Mouse (Mus musculus): Measurements from ENCODE around the gene Nr4a1. TPM values are rescaled to one million over a fixed set of nuclear protein-coding genes. Genes with fewer than 3 reads are reported as not detected.
A peak's percentile ranks its signal among the peaks of the same experiment; 100 is the strongest.

Nr4a1 gene
- polyA plus RNA-seq, 1 experiment from 2014 or later = 4.5 TPM

DNA sequence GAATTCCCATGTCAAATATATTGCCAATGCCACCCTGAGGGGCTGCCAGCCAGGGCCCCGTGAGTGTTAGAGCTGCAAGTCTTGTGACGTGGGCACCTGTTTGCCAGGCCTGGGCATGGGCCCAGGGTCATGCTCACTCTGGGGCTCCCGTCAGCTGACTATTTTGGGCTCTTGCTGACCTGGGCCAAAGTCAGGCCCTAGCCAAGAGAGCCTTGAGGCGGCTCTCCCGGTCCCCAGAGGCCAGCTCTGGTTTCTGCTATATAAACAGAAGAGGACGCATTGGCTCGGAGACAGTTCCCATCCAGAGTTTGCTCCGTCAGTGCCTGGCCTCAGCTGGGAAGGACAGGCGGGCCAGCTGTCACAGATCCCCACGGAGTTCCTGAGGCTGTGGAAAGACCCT is 6.3 kb downstream of the Nr4a1 start:
- no peaks in the 10 kb centered on the region for H3K9me3 ChIP-seq (ENCODE audit: control insufficient read depth, low read length)
- H3K27ac ChIP-seq (ENCODE audit: low read length) = no peak overlapping the region
- no peak overlapping the region for H3K4me2 ChIP-seq (ENCODE audit: low read length)
- WGBS = 76% methylated on average over 10 of the region's 10 CpGs
- no peak for ATAC-seq
- H3K36me3 ChIP-seq (ENCODE audit: control insufficient read depth, insufficient read depth) = no peaks in the 10 kb centered on the region
- H3K4me3 ChIP-seq (replicated peaks; ENCODE audit: low read length) = no peak overlapping the region
- H3K27me3 ChIP-seq (replicated peaks; ENCODE audit: control insufficient read depth, insufficient read depth, low read length) = peaks cover under 1% of the 10 kb centered on the region; the same call in 1 of the 2 replicates
- no peaks in the 10 kb centered on the region for H3K4me1 ChIP-seq (replicated peaks; ENCODE audit: control insufficient read depth, insufficient read depth, low read length)
- H3K9ac ChIP-seq (replicated peaks; ENCODE audit: low read depth, low read length) = no peak overlapping the region

DNA sequence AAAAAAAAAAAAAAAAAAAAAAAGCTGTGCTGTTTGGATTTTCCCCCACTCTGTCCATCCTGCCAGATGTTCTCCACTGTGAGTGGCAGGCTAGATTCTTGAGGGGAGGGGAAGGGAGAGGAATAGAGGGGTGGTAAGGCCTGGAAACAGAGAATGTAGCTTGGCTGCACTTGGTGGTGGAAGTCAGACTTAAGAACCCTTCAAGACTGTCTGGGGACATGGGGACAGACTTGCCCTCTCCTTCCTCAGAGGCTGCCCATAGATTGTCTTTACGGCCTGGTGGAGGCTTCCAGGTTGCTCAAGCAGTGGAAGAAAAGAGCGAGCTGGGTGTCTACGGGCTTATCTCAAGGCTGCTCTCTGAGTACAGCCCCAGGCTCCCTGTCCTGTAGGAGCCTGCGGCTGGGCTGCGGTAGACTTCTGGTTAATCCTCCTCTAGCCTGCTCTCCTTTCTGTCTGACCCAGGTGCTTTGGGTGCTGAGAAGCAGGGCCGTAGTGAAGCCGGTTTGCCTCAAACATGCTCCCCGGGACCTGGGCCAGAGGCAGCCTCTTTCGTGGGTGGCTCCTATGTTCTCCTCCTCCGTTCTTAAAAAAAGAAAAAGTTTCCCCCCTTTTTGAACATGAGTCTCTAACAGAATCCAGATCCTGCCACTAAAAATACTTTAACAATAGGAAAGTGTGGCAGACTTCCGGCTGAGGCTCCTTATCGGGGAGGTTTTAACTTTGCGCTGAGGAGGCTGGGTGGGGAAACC is 7.0 kb downstream of the Nr4a1 start:
- peaks cover 6% of the 10 kb centered on the region for H3K4me1 ChIP-seq (replicated peaks; ENCODE audit: control insufficient read depth, insufficient read depth, low read length)
- ATAC-seq = no peak
- 0 out of 2 replicates have a peak overlapping the region, but pooled peaks have one; percentile 6 for H3K9ac ChIP-seq (replicated peaks; ENCODE audit: low read depth, low read length)
- WGBS = 68% methylated on average over 13 of the region's 13 CpGs
- no peaks in the 10 kb centered on the region for H3K9me3 ChIP-seq (ENCODE audit: control insufficient read depth, low read length)
- H3K27me3 ChIP-seq (replicated peaks; ENCODE audit: control insufficient read depth, insufficient read depth, low read length) = peaks cover 5% of the 10 kb centered on the region; the same call in 1 of the 2 replicates
- no peak overlapping the region for H3K27ac ChIP-seq (ENCODE audit: low read length)
- no peak overlapping the region for H3K4me2 ChIP-seq (ENCODE audit: low read length)
- no peaks in the 10 kb centered on the region for H3K36me3 ChIP-seq (ENCODE audit: control insufficient read depth, insufficient read depth)
- no peak overlapping the region for H3K4me3 ChIP-seq (replicated peaks; ENCODE audit: low read length)

DNA sequence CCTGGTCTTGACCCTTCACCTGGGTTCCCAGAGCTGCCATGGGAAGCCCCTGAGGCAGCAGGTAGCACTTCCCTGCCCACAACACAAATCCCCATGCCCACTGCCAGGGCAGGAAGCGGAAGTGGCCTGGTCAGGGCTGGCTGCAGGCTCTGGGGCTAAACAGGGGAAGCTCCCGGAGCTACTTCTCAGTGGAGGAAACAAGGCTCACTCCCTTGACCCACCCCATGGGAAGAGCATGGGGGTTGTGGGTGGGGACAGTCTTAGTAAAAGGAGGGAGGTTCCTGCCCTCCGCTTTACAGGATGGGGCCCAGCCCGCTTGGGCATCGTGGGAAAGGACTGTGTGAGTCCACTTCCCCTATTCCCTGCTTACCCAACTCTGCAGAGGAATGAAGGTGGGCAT is 8.4 kb downstream of the Nr4a1 start:
- H3K4me3 ChIP-seq (replicated peaks; ENCODE audit: low read length) = no peak overlapping the region
- peaks cover 12% of the 10 kb centered on the region for H3K4me1 ChIP-seq (replicated peaks; ENCODE audit: control insufficient read depth, insufficient read depth, low read length)
- ATAC-seq = no peak
- H3K9ac ChIP-seq (replicated peaks; ENCODE audit: low read depth, low read length) = no peak overlapping the region
- H3K27me3 ChIP-seq (replicated peaks; ENCODE audit: control insufficient read depth, insufficient read depth, low read length) = peaks cover 6% of the 10 kb centered on the region; the same call in 1 of the 2 replicates
- H3K36me3 ChIP-seq (ENCODE audit: control insufficient read depth, insufficient read depth) = no peaks in the 10 kb centered on the region
- H3K4me2 ChIP-seq (ENCODE audit: low read length) = no peak overlapping the region
- 84% methylated on average over 5 of the region's 5 CpGs for WGBS
- H3K9me3 ChIP-seq (ENCODE audit: control insufficient read depth, low read length) = no peaks in the 10 kb centered on the region
- no peak overlapping the region for H3K27ac ChIP-seq (ENCODE audit: low read length)

DNA sequence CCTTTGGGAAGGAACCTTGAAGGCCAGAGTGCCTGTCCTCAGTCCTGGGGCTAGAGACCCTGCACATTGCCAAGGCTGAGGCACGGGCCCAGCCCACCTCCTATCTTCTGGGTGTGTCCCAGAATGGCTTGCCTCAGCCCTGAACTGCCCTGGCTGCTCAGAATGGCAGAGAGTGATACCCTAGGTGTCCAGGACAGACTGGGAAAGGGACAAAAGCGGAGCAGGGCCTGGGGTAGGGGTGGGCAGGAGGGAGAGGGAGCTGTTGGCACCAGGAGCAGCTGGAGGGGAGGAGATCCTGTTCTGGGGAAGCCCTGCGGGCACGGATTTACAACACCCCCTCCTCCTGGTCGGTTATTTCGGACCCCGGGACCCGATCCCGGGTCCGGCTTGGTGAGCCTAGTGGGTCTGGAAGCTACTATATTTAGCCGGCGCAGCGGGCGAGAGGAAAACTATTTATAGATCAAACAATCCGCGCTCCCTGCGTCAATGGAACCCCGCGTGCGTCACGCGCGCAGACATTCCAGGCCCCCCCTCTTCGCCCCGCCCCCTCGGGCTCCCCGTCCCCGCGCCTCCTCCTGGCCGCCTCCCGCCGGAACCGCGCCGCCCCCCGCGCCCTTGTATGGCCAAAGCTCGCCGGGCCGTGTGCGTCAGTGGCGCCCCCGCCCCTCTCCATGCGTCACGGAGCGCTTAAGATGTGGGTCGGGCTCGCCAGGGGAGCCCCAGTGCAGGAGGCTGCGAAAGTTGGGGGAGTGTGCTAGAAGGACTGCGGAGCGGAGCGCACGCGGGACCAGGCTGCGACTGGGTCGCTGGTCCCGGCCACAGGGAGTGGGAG is 12.3 kb downstream of the Nr4a1 start:
- H3K36me3 ChIP-seq (ENCODE audit: control insufficient read depth, insufficient read depth) = no peaks in the 10 kb centered on the region
- H3K9ac ChIP-seq (replicated peaks; ENCODE audit: low read depth, low read length) = peak overlapping the region; percentile 54
- peak overlapping the region; percentile 44 for H3K4me3 ChIP-seq (replicated peaks; ENCODE audit: low read length)
- peaks cover 8% of the 10 kb centered on the region; the same call in 1 of the 2 replicates for H3K27me3 ChIP-seq (replicated peaks; ENCODE audit: control insufficient read depth, insufficient read depth, low read length)
- peaks cover 12% of the 10 kb centered on the region for H3K4me1 ChIP-seq (replicated peaks; ENCODE audit: control insufficient read depth, insufficient read depth, low read length)
- H3K4me2 ChIP-seq (ENCODE audit: low read length) = peak overlapping the region; percentile 69
- 0% methylated on average over 51 of the region's 57 CpGs for WGBS
- H3K27ac ChIP-seq (ENCODE audit: low read length) = no peak overlapping the region
- peak; percentile 81 for ATAC-seq
- H3K9me3 ChIP-seq (ENCODE audit: control insufficient read depth, low read length) = no peaks in the 10 kb centered on the region

DNA sequence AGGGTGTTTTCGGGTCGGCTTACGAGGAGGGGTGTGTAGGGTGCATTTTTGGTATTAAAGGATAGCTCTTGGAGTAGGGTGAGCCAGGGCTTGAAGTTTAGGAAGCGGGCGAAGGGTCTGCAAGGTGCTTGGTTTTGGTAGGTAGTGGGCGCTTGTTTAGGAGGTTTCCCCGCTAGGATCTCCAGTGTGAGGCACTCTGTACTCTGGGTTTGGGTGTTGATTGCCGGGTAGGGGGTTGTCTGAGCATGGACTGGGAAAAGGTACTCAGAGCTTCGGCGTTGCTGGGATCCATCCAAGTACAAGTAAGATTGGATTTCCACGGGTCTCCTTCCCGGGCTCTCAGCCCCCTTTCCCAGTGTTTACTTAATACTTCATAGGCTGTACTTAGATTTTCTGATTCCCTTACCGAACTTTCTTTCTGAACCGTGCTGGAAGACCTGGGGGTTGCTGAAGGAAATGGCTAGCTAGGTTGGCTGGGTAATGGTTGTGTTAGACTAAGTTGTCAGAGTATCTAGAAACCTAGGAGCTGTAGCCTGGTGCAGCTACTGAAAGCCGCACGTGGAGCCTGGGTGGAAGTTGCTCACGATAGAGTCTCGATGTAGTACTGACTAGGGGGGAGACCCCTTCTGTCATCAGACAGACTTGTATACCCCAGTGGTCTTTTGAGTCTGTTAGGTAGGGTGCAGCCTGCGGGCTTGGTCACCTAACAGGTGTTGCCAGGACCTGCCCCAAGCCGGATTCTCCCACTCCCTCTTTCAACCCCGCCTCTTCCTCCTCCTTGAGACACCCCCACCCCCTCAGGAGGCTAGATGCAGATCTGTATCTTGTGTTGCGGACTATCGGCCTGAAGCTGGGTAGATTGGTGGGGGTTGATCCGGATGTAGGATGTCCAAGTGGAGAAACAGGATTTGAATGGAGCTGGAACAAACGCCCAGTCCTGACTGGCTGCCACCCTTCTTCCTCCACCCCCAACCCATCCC is 13.3 kb downstream of the Nr4a1 start:
- Histone ChIP-seq H3K36me3 (ENCODE audit: control insufficient read depth, insufficient read depth) (no peaks in the 10 kb centered on the region), H3K9me3 (ENCODE audit: control insufficient read depth, low read length) (no peaks in the 10 kb centered on the region), H3K4me3 (replicated peaks; ENCODE audit: low read length) (peak overlapping the region; percentile 44), H3K9ac (replicated peaks; ENCODE audit: low read depth, low read length) (peak overlapping the region; percentile 54), H3K4me2 (ENCODE audit: low read length) (peak overlapping the region; percentile 69), H3K27ac (ENCODE audit: low read length) (no peak overlapping the region), H3K4me1 (replicated peaks; ENCODE audit: control insufficient read depth, insufficient read depth, low read length) (peaks cover 12% of the 10 kb centered on the region), H3K27me3 (replicated peaks; ENCODE audit: control insufficient read depth, insufficient read depth, low read length) (peaks cover 8% of the 10 kb centered on the region; the same call in 1 of the 2 replicates)
- ATAC-seq = no peak
- WGBS = 8% methylated on average over 25 of the region's 25 CpGs

DNA sequence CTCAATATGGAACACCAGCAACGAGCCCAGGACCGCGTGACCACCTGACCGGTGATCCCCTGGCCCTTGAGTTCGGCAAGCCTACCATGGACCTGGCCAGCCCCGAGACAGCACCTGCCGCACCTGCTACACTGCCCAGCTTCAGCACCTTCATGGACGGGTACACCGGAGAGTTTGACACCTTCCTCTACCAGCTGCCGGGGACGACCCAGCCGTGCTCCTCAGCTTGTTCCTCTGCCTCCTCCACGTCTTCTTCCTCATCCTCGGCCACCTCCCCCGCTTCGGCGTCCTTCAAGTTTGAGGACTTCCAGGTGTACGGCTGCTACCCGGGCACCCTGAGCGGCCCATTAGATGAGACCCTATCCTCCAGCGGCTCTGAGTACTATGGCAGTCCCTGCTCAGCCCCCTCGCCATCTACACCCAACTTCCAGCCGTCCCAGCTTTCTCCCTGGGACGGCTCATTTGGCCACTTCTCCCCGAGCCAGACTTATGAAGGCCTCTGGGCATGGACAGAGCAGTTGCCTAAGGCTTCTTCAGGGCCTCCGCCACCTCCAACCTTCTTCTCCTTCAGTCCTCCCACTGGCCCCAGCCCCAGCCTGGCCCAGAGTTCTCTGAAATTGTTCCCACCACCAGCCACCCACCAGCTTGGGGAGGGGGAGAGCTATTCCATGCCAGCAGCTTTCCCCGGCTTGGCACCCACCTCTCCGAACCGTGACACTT is 16.2 kb downstream of the Nr4a1 start:
- no peak overlapping the region for H3K4me3 ChIP-seq (replicated peaks; ENCODE audit: low read length)
- peaks cover 8% of the 10 kb centered on the region; the same call in 1 of the 2 replicates for H3K27me3 ChIP-seq (replicated peaks; ENCODE audit: control insufficient read depth, insufficient read depth, low read length)
- H3K4me1 ChIP-seq (replicated peaks; ENCODE audit: control insufficient read depth, insufficient read depth, low read length) = peaks cover 12% of the 10 kb centered on the region
- no peak for ATAC-seq
- no peak overlapping the region for H3K4me2 ChIP-seq (ENCODE audit: low read length)
- WGBS = 91% methylated on average over 29 of the region's 29 CpGs
- H3K36me3 ChIP-seq (ENCODE audit: control insufficient read depth, insufficient read depth) = peaks cover 2% of the 10 kb centered on the region; the same call in 1 of the 2 replicates
- H3K9me3 ChIP-seq (ENCODE audit: control insufficient read depth, low read length) = no peaks in the 10 kb centered on the region
- H3K9ac ChIP-seq (replicated peaks; ENCODE audit: low read depth, low read length) = no peak overlapping the region
- H3K27ac ChIP-seq (ENCODE audit: low read length) = no peak overlapping the region

DNA sequence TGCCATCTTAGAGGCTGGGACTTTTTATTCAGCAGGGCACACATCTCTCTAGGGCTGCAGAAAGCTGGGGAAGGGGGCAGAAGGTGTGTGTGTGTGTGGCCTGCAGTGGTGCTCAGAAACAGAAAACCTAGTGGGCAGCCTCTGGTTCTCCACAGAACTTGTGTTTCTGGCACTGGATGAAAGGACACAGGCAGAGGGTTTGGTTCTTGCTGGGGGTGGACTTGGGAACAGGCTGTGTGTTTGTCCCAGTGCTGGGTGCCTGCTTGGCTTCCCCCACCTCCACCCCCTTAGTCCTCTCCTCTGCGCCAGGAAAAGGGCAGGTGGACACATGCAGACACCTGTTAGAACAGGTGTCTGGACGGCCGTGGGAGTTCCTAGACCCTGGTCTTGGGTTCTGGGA is 17.0 kb downstream of the Nr4a1 start:
- no peaks in the 10 kb centered on the region for H3K9me3 ChIP-seq (ENCODE audit: control insufficient read depth, low read length)
- H3K4me1 ChIP-seq (replicated peaks; ENCODE audit: control insufficient read depth, insufficient read depth, low read length) = peaks cover 5% of the 10 kb centered on the region
- H3K36me3 ChIP-seq (ENCODE audit: control insufficient read depth, insufficient read depth) = peaks cover 2% of the 10 kb centered on the region; the same call in 1 of the 2 replicates
- H3K4me3 ChIP-seq (replicated peaks; ENCODE audit: low read length) = no peak overlapping the region
- no peak overlapping the region for H3K27ac ChIP-seq (ENCODE audit: low read length)
- no peak overlapping the region for H3K9ac ChIP-seq (replicated peaks; ENCODE audit: low read depth, low read length)
- no peak for ATAC-seq
- WGBS = 83% methylated on average over 3 of the region's 3 CpGs
- H3K4me2 ChIP-seq (ENCODE audit: low read length) = no peak overlapping the region
- 0 out of 2 replicates have a peak, but pooled peaks cover 3% of the 10 kb centered on the region for H3K27me3 ChIP-seq (replicated peaks; ENCODE audit: control insufficient read depth, insufficient read depth, low read length)

DNA sequence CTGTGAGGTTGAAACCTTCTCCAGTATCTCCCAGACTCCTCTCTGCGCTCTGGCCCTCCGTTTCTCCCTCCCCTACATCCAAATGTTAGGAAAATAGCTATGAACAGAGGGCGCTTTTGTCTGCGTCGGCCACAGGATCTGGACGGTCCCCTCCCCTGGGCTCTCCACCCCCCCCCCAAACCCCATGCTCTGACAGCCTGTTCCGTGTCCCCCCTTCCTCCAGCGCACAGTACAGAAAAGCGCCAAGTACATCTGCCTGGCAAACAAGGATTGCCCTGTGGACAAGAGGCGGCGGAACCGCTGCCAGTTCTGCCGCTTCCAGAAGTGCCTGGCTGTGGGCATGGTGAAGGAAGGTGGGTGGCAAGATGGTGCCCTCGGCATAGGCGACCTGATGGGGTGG is 17.4 kb downstream of the Nr4a1 start:
- 79% methylated on average over 15 of the region's 15 CpGs for WGBS
- Histone ChIP-seq H3K9me3 (ENCODE audit: control insufficient read depth, low read length) (no peaks in the 10 kb centered on the region), H3K4me1 (replicated peaks; ENCODE audit: control insufficient read depth, insufficient read depth, low read length) (peaks cover 2% of the 10 kb centered on the region; the same call in 1 of the 2 replicates), H3K36me3 (ENCODE audit: control insufficient read depth, insufficient read depth) (peaks cover 2% of the 10 kb centered on the region; the same call in 1 of the 2 replicates), H3K27ac (ENCODE audit: low read length) (no peak overlapping the region), H3K4me2 (ENCODE audit: low read length) (no peak overlapping the region), H3K4me3 (replicated peaks; ENCODE audit: low read length) (no peak overlapping the region), H3K9ac (replicated peaks; ENCODE audit: low read depth, low read length) (no peak overlapping the region), H3K27me3 (replicated peaks; ENCODE audit: control insufficient read depth, insufficient read depth, low read length) (0 out of 2 replicates have a peak, but pooled peaks cover 3% of the 10 kb centered on the region)
- ATAC-seq = no peak
